Mouse (Mus musculus) layer of hippocampus, adult 9-11 months (tissue): ENCODE results near the gene Atp13a5.
A peak's percentile ranks its signal among the peaks of the same experiment; 100 is the strongest.

Experiments used
- DNase-seq: peaks from one replicate; pipeline ENCODE4 v3.0.0; 2022

Atp13a5 gene

GRCm38 (mm10) chr16:29201146-29201545 lies 177.4 kb downstream of the Atp13a5 start:
- DNase-seq = no peak

- DNase-seq = peak; percentile 69
Observed at GRCm38 (mm10) chr16:29198461-29198860, 180.1 kb downstream of the Atp13a5 start.

- DNase-seq = no peak
Observed at GRCm38 (mm10) chr16:29195156-29195555, 183.4 kb downstream of the Atp13a5 start.

- no peak for DNase-seq
Observed at GRCm38 (mm10) chr16:29193981-29194380, 184.6 kb downstream of the Atp13a5 start.

GRCm38 (mm10) chr16:29192911-29193310 lies 185.6 kb downstream of the Atp13a5 start:
- DNase-seq = no peak
